Mouse (Mus musculus) spleen, embryonic (tissue): ENCODE data around the gene Dnajb1.
"Not testable (repeated sequence)": the region's sequence is repeated elsewhere in the genome, so short reads cannot be mapped to it uniquely, and the experiment has no call there.

Experiments
- CTCF ChIA-PET: fragments of 350-600 bp; sonication (Branson Sonifier 250); formaldehyde crosslinking; loops from one replicate; lab custom pipeline; 2022; lab: Charles Lee

The Dnajb1 gene

DNA sequence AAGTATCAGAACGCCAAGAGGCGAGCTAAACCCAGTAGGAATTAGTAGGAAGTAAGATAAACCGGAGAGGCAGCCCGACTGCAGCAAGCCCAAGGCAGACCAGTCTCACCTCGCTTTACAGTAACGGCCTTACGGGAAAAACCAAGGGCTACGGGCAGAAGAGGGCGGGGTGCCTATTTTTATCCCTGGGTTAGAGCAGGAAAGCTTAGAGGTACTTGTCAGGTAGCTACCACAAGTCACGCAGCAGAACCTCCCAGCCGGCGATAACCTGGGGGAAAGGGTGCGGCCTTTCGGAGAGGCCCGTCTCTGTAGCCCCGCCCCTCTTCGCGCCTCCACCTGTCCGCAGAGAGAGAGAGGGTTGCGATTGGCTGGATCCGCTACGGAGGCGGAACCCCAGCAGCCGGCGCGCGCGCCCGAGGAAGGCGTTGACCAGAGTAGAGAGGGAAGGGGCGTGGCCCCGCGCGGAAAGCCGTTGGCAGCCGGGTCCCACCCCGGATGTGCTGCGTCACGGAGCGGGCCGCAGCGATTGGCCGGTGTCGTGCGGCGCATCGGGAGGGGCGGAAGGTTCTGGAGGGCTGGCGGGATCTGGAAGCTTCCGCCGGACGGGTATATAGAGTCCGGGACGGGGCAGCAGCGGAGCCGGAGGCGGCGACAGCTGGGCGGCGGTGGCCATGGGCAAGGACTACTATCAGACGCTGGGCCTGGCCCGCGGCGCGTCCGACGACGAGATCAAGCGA lies at the start of gene Dnajb1, which contains the start of gene Tecr:
Gene Dnajb1 (plus strand): TSS at position 533 of the 737 bp plus-strand sequence.
Gene Tecr (minus strand): TSS at position 311 of the 737 bp plus-strand sequence.
- CTCF ChIA-PET: interaction anchor here (0.7 kb wide), 1 partner anchor 13 kb away, joined by 3 read pairs; no protein-coding TSS in a partner anchor

DNA sequence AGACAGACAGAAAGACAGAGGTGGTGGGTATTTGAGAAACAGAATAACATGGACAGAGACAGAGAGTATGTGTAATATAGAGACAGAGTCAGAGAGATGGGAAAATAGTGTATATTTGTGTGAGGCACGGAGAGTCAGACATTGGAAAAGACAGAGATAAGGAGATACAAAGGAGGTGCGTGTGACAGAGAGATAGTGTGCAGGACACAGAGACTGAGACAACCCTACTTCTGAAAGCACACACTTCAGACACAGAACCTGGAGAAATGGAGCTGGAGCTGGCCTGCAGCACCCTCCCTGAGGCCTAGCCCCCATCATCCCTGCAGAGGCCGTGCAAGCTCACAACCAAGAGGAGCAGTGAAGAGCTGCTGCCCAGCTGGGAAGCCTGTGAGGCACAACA lies 45.3 kb upstream of the Dnajb1 start:
- CTCF ChIA-PET: no interaction called here

DNA sequence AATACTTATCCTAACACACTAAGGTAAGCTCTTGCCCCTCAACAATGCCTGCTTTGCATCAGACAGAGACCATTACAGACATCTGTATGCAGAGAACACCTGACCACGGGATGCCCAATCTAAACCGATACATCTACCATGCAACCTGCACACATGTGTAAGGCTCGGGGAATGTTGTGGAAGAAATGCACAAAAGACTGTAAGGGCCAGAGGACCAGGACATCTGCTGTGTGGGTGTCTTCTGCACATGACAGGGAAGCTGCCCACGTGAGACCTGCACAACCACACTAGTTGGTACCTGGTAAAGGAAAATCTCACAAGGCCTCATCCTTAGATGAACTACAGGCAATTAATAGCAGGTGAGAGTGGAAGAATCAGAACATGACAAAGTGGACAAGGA lies 44.7 kb upstream of the Dnajb1 start:
- CTCF ChIA-PET: no interaction called here

GRCm38 (mm10) chr8:83565731-83566375 lies 42.1 kb upstream of the Dnajb1 start:
- CTCF ChIA-PET: no interaction called here

GRCm38 (mm10) chr8:83566469-83567395 lies 41.3 kb upstream of the Dnajb1 start, which contains the start of gene Ndufb7:
TSS of gene Ndufb7 (plus strand) at chr8:83566671.
- CTCF ChIA-PET: interaction anchor here (0.6 kb wide), 1 partner anchor 15 kb away, joined by 3 read pairs; no protein-coding TSS in a partner anchor

GRCm38 (mm10) chr8:83567668-83568067 lies 40.3 kb upstream of the Dnajb1 start:
- CTCF ChIA-PET: no interaction called here

GRCm38 (mm10) chr8:83568128-83568527 lies 39.9 kb upstream of the Dnajb1 start:
- CTCF ChIA-PET: no interaction called here

DNA sequence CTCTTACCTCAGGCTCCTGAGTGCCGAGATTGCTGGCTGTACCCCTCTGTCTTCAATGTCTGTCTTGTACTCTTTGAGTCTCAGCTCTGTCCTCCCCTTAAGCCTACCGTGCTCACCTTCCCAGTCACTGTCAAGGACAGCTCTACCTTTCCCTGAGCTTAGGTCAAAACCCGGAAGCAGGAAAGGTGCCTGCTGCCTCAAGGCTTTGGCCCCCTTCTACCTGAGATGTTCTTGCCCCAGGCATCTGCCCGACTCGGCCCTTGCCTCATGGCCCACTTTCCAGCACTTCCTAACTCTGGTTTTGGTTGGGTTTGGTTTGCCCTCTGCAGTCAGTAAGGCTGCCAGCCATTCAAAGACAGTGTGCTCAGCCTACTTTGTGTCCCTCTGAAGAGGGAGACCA lies 39.2 kb upstream of the Dnajb1 start:
- CTCF ChIA-PET: no interaction called here

DNA sequence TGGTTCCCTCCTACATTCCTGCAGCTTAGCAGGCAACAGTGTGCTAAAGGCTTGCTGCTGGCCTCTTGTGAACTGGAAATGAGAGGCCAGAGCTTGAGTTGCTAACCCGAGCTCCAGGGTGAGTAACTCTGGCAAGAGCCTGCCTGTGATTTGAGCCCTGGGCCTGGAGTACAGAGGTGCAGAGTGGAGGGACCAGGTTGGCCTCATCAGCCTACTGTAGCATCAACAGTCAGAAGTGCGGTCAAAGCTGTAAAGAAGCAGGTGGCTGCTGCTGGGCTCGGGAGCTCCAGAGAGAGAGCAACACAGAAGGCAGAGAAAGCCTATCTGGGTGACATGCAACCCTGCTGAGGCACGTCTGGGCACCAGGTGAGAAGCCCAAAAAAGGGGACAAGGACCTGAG lies 38.8 kb upstream of the Dnajb1 start:
- CTCF ChIA-PET: interaction anchor here (0.7 kb wide), 1 partner anchor 43 kb away, joined by 3 read pairs; no protein-coding TSS in a partner anchor

DNA sequence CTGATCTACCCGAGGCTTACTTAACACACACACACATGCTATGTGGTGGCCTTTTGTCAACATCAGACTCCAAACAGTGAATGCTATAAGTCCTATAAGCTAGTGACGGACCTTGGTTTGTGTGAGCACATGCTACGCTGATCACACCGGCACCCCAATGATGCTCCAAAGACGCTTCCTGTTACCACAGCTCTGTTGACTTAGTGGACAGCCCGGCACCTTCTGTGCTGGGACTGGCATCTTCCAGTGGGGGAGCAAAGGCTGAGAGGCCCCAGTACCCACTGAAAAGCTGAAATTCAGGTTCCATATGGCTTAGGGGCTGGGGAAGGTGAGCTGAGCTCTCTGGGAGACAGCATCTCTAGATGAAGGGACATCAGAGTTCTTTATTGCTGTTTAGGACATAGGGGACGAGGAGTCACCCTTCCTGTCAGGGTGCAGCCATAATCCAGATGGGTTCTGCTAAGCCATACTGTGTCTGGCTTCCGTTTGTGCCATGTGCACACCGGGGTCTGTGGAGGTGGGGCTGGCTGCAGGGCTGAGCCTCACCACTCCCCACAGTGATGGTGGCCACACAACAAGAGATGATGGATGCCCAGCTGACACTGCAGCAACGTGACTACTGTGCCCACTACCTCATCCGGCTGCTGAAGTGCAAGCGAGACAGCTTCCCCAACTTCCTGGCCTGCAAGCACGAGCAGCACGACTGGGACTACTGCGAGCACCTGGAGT lies 37.6 kb upstream of the Dnajb1 start:
- CTCF ChIA-PET: interaction anchor here (0.8 kb wide), 1 partner anchor 24 kb away, joined by 3 read pairs; no protein-coding TSS in a partner anchor

DNA sequence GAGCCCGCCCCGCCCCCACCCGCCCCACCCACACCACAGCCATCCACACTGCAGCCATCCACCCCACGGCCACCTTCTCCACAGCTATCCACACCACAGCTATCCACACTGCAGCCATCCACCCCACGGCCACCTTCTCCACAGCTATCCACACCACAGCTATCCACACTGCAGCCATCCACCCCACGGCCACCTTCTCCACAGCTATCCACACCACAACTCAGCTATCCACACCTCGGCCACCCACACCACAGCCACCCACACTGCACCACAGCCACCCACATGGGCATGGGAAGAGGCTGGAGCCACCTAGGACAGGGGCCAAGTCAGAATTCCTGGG lies 37.0 kb upstream of the Dnajb1 start:
- CTCF ChIA-PET: not testable (repeated sequence)

- CTCF ChIA-PET: interaction anchor here (0.7 kb wide), 1 partner anchor 34 kb away, joined by 3 read pairs; no protein-coding TSS in a partner anchor
Measured at GRCm38 (mm10) chr8:83571791-83572190, 36.2 kb upstream of the Dnajb1 start.

DNA sequence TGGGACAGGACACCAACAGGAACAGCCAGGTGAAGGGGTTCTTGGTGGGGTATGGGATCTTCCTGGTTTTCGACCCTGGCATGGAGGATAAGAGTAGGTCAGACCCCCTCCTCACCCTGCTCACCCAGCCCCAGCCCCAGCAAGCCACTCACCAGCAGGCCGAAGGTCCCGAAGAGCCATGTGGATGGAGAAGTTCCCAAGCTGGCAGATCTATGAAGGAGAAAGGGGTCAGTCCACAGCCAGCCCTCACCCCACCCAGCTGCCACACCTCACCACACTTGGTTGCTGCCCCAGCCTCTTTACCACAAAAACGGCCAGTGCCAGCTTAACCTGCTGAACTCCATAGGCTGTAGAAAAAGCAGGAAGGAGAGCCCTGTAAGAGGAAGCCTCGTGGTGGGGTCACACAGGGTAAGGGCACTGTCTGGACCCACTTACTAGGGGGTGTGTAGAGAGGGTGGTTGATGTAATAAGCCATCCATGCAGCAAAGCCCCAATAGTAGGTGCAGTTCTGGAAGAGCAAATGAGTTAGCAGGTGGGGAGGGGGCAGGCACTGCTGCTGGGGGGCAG lies 35.7 kb upstream of the Dnajb1 start:
- CTCF ChIA-PET: interaction anchor here (0.7 kb wide), 1 partner anchor 34 kb away, joined by 3 read pairs; no protein-coding TSS in a partner anchor

DNA sequence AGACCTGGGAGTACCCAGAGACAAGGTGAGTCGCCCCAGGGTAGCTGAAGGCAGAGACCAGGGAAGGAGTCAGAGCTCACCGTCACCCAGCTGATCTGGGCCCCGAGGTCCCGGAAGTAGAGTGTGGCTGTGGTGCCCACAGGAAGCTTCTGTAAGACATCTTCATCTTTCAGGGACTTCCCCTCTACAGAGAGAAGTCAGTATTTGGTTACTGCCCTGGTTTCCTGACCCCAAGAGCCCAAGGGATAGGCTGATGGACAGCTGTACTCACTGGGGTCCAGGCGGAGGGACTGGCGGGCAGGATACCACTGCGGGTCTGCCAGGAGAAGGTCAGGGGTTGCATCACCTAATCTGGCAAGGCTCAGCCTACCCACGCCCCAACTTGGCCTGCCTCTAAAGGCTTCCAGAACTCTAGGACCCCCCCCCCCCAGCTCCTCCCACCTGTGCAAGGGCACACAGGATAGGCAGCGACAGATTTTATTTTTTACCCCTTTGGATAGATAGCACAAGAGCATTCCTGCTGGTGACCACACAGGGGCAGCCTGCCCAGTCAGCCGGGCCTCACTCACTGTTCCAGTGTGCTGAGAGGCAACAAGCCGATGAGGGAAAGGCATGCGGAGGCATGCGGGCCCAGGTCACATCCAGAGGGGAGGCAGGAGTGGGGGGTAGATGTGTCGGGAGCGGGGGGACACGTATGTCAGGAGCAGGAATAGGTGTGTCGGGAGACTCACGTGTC lies 34.7 kb upstream of the Dnajb1 start:
- CTCF ChIA-PET: no interaction called here

DNA sequence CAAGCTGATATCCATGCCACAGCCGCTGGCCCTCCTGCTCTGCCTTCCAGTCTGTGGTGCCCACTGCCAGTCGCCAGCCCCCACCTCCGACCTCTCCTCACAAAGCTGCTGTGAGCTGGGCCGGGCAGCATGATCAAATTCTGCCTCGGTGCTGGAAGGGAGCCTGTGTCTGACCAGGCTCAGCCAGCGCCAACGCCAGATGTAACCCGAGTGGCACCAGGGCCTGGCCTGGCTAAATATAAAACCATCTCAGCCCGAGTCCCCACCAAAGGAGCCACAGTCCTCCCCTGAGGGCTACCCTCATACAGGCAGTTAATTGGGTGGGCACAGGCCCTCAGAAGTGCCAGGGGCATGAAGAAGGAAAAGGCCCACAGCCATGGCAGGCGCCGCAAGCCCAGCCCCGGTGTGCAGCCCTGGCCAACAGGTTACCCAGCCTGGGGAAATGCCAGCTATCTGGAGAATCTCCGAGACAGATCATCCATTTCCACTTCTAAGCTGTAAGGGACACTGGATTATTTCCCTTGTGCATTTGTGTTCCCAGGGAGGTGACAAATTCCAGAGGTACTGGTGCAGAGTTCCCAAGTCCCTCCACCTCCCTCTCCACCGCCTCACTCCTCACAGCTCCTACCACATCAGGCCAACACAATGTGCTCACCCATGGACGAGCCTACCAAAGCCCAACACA lies 33.2 kb upstream of the Dnajb1 start:
- CTCF ChIA-PET: no interaction called here

- CTCF ChIA-PET: no interaction called here
Measured at GRCm38 (mm10) chr8:83575561-83576515, 32.2 kb upstream of the Dnajb1 start.

GRCm38 (mm10) chr8:83576516-83576895 lies 31.5 kb upstream of the Dnajb1 start:
- CTCF ChIA-PET: no interaction called here

DNA sequence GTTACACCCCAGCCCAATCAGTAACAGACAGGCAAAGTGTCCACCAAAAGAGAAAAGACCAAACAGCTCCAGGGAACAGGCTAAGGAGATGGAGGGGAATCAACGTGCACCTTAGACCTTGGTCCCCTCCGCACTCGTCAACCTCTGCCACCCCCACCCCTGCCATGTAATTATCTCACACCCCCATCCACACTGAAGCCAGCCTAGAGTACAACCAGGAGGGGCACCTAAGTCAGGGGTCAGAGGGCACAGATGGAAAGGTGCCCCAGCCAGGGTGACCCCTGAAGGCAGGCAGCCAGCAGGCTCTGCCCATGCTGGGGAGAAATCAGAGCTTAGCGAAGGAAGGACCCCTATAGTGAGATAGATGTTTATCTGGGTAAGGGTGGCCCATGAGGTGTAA lies 31.1 kb upstream of the Dnajb1 start:
- CTCF ChIA-PET: no interaction called here
